Mouse (Mus musculus) urinary bladder, postnatal 25 days (tissue): ENCODE measurements around the gene Tm6sf1.
A peak's percentile ranks its signal among the peaks of the same experiment; 100 is the strongest.
"Not testable (repeated sequence)": the region's sequence is repeated elsewhere in the genome, so short reads cannot be mapped to it uniquely, and the experiment has no call there.

Source experiments
- DNase-seq: peaks from one replicate; pipeline ENCODE4 v3.0.0; 2022; ENCODE audit warnings: low spot score

Gene Tm6sf1

GRCm38 (mm10) chr7:81858968-81859721 lies at the start of gene Tm6sf1:
Gene Tm6sf1, plus strand, starts transcription at chr7:81859001.
- DNase-seq, result peak; percentile 8

DNA sequence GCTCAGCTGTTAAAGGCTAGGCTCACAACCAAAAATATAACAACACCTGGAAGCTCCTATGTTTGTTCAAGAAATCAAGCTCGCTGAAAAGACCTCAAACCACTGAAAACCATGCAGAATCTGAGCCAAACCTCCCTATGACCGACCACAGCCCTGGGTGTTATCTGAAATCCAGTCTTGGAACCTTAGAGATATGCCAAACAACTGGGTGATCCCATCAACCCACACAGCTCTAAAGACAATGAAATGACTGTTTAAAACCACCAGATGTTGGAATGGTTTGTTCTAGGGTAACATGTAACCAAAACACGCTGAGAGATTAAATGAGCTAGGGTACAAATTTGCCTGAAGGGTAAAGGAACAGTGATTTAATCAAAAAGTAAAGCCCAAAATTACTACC lies 33.9 kb upstream of the Tm6sf1 start:
- no peak for DNase-seq

DNA sequence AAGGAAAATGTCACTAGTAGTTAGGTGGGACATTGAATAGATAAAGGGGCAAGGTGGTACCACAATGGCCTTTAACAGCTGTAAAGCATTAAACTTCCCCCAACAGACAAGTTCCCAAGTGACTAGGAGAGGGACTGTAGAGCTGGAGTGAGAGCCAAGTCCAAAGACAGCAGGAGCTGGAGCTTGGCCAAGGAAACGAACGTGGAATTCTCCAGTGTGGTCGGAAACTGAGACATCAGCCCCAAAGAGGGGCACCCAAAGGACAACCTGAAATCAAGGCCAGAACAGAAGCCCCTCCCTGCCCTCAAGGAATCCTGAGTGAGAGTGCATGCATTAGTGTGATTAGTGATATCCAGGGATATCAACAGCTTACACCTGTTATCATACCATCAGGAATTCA lies 33.4 kb upstream of the Tm6sf1 start:
- no peak for DNase-seq

DNA sequence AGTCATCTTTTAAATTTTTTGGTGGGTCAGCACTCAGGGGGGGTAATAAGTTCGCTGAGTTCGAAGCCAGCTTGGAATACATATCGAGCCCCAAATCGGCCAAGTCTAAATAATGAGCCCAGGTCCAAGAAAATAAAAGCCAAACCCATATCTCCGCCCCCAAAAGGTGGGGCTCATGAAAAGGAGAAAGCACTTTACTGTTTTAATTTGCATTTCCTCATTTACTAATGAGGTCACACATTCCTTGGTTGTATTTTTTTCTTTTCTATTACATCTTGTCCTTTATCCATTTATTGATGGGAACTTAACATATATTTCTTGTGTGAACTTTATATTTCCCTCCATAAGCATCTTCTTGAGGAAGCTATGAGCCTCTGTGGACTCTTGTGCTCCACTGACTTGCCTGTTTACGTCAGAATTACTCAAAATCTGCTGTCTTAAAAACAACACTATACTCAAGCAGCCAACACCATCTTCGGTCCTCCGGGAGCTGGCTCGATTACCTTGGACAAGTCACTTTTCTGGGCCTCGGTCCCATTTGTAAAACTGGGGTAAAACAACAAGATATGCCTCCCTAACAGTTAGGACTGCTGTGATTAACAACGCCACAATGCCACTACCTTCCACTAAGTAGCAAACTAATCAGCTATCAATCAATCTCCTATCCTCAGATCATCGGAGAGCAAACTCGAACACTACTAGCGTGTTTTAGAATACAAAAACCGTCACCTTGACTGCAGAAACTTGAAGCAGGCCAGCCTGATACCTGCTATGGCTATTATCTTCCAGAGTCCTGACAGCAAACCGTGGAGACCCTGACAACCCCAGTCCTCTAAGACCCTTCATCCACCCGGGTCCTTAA lies 30.8 kb upstream of the Tm6sf1 start:
- DNase-seq, result no peak

DNA sequence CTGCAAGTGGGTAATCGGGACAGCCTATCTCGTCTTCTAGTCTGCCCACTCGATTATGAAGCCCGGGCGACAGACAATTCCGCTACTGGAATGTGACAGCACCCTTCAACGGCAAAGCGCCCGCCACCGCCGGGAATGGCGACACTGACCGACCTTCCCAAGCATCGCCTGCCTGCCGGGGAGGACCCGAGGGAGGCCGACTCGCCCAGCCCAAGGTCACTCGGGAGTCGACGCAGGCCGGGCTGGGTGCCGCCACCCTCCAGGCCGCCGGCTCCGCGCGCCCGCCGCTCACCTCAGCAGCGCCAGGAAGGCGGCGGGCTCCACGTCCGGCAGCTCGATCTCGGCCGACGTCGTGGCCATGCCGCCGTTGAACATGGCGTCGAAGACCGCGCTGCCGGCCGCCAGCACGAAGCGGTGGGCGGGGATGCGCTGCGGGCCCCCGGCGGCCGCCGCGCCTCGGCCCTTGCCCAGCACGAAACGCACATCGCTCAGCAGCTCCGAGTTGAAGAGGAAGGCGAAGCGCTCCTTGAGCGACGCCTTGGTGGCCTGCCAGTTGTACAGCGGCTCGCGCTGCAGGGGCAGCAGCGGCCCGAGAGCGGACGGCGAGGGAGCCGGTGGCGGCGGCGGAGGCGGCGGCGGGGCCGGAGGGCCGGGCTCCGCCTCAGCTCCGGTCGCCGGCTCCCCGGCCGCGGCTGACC lies 30.0 kb upstream of the Tm6sf1 start:
- DNase-seq, result peak; percentile 41

DNA sequence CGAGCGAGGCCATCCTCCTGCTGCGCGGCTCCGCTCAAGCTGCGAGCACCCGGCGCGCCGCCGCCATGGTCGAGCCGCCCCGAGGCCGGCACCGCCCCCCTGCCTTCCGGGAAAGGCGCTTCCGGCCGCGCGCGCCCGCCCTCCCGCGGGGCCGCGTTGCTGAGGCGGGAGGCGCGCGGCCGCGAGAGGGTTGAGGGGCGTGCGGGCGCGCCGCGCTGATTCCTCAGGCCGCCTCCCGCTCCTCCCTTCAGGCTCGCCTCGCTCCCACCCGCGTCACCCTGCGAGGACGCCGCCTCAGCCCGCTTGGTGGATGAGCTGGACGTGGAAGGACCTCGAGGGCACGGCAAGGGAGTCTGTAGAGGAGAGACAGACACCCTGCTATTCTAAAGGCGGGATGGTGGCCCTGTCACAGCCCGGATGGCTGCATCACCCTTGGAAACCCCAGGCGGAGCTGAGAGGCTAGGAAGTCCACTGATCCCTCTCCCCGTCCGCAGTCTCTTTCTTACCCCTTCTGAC lies 29.4 kb upstream of the Tm6sf1 start, which contains the start of gene Btbd1:
TSS of gene Btbd1 (minus strand) at position 53 of the 516 bp plus-strand sequence.
- peak; percentile 85 for DNase-seq

- DNase-seq, result no peak
Observed at GRCm38 (mm10) chr7:81834847-81835246, 24.0 kb upstream of the Tm6sf1 start.

GRCm38 (mm10) chr7:81835430-81835829 lies 23.4 kb upstream of the Tm6sf1 start:
- DNase-seq, result no peak

- DNase-seq, result not testable (repeated sequence)
Observed at GRCm38 (mm10) chr7:81837771-81838170, 21.0 kb upstream of the Tm6sf1 start.

DNA sequence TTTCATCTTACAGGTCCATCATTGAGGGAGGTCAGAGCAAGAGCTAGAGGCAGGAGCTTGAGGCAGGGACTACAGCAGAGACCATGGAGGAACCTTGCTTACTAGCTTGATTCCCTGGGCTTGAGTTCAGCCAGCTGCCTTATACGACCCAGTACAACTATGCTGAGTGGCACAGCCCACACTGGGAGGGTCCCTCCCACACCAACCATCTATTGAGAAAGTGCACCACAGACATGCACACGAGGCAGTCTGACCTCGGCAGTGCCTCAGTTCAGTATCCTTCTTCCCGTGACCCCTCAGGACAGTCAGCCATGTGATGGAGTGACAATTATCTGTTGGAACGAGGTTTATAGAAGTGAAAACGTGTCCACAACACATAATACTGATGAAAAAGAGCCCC lies 19.1 kb upstream of the Tm6sf1 start:
- no peak for DNase-seq

GRCm38 (mm10) chr7:81840661-81841181 lies 18.1 kb upstream of the Tm6sf1 start:
- no peak for DNase-seq

- no peak for DNase-seq
Observed at GRCm38 (mm10) chr7:81841439-81841838, 17.4 kb upstream of the Tm6sf1 start.

GRCm38 (mm10) chr7:81842141-81842540 lies 16.7 kb upstream of the Tm6sf1 start:
- DNase-seq, result no peak

- no peak for DNase-seq
Observed at GRCm38 (mm10) chr7:81842998-81843397, 15.8 kb upstream of the Tm6sf1 start.

- no peak for DNase-seq
Observed at GRCm38 (mm10) chr7:81843903-81844302, 14.9 kb upstream of the Tm6sf1 start.

GRCm38 (mm10) chr7:81844801-81845200 lies 14.0 kb upstream of the Tm6sf1 start:
- no peak for DNase-seq

GRCm38 (mm10) chr7:81845313-81845712 lies 13.5 kb upstream of the Tm6sf1 start:
- no peak for DNase-seq

DNA sequence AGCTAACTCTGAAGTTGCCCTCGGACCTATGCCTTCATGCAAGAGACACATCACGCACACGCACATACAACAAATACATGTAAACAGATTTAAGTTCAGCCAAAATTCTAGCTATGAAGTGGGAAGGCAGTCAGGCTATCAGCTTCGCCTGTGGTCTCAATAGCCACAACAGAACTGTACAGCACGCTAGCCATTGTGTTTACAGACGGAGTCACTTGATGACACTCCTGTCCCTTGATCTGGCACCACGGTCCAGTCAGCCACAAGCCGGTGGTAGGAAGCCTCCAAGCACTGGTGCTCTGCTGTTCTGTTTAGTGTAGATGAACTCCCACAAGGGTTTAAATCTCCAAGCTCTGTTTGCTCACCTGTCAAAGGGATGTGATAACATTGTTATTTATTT lies 12.8 kb upstream of the Tm6sf1 start:
- DNase-seq, result no peak

DNA sequence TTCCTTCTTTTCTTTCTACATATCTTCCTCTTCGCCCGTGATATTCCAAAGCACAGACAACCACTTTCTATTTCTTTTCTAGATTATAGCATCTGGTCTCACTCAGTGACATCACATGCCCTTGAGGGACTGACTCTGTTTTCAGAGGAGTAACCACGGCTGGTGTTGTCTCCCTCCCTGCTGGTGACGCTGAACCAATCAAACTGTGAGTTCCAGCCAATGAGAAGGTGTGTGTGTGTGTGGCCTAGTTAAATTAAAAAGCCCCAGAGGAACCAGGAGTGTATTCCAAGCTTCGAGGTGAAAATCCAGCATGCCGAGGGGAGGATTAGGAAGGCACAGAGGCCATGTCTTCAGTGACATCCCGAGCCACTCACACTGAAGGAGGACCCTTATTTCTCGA lies 11.8 kb upstream of the Tm6sf1 start:
- no peak for DNase-seq

DNA sequence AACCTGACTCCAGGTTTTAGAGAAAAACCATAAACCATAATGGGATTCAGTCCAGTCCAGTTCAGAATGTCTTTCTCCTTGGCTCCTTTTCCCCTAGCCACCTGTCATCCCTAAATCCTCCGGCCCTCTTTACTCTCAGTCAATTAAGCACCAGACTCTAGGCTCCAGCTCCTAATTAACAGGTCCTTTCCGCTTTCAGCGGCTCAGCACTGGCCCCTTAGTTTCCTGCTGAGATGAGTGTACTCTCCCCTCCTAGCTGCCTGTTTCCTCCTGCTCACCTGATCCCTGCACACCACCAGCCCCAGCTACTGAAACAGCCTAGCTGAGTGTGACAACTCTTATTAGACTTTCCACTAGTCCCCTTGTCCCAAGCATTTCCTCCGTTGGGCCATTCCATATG lies 11.0 kb upstream of the Tm6sf1 start:
- no peak for DNase-seq

GRCm38 (mm10) chr7:81849214-81849613 lies 9.6 kb upstream of the Tm6sf1 start:
- DNase-seq, result no peak

DNA sequence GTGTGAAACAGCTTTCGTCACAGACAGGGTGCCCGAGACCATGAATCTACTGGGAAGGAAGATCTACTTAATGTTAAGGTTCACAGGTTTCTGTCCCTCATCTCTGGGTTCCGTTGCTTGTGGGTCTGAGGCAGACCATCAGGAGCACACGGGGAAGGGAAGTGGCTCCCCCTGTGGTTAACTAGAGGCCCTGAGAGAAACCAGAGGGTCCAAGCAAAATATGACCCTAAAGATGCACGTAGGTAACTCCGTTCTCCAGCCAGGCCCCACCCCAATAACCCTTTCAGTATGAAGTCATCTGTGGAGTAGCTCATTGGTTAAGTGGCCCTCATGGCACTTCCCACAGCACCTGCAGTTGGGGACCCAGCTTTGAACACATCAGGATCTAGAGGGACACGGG lies 9.2 kb upstream of the Tm6sf1 start:
- no peak for DNase-seq
